Mouse (Mus musculus): ENCODE measurements around the gene Rbm34. TPM values are rescaled to one million over a fixed set of nuclear protein-coding genes. Genes with fewer than 3 reads are reported as not detected.
"Not testable (repeated sequence)": the region's sequence is repeated elsewhere in the genome, so short reads cannot be mapped to it uniquely, and the experiment has no call there.

Gene Rbm34
- total RNA-seq, 1 experiment from 2014 or later: 44.6 TPM

DNA sequence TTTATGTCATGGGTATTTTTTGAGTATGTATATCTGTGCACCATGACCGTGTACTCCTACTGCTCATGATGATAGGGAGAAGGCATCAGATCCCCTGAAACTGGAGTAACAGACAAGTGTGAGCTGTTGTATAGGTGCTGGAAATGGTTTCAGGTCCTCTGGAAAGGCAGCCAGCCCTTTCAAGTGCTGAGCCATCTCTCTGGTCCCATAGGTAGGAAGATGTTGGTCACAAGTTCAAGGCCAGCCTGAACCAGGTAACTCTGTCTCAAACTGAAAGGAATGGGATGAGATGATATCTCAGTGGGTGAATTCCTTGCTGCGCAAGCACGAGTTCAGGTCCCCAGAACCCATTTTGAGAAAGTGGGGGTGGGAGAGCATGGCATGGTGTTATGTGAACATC lies 49.4 kb downstream of the Rbm34 start:
- no peak for ATAC-seq (replicated peaks; ENCODE audit: low read depth, poor library complexity, severe bottlenecking)

DNA sequence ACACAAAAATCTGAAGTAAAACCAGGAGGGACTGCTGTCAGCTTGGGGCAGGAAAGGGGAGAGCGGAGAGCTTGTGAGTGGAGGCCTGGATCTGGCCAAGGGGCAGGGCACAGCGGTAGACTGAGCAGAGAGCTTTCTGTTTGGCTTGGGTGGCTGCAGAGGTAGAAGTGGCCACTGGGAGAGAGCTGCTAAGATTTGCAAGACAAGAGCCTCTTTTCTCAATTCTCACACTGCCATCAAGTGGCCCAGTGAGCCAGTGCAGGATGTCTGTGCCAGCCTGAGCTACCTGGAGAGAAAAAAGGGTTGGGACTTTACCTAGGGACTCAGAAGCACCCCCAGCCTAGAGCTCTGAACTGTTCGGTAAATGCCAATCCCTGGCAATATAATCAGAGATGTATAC lies 50.0 kb downstream of the Rbm34 start:
- ATAC-seq (replicated peaks; ENCODE audit: low read depth, poor library complexity, severe bottlenecking): peak; percentile 93

DNA sequence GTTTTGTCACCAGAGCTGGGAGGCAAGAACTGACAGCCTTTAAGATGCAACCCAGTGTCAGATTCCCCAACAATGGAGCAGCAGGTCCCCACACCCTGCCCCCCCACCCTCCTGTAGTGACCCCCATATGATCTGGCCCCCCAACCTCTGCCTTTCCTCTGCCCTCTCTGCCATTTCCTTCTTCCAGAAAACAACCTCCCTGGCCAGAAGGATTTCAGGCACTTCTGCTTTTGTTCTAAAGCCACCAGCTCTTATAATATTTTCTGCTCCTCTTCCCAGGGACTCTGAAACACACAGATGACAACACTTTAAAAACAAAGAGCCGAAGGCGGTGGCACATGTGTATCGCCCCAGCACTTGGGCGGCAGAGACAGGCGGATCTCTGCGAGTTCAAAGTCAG lies 50.5 kb downstream of the Rbm34 start:
- ATAC-seq (replicated peaks; ENCODE audit: low read depth, poor library complexity, severe bottlenecking): peak; percentile 39

DNA sequence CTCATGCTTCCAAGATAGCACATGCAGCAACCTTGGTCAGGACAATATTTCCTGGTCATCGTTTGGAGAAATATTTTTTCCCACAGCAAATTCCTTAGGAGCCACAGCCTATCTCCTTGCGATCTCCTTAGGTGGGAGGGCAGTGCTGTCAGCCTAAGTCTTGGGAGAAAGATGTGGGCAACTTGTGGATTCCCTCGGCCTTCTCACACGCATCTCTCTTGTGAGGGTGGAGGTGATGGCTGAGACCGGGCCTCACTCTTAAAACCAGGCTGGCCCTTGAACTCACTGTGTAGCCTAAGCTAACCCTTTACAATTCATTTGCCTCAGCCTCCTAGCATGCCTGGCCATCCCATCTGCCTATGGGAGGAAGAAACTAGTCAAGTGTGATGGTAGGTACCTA lies 51.2 kb downstream of the Rbm34 start:
- ATAC-seq (replicated peaks; ENCODE audit: low read depth, poor library complexity, severe bottlenecking): no peak

DNA sequence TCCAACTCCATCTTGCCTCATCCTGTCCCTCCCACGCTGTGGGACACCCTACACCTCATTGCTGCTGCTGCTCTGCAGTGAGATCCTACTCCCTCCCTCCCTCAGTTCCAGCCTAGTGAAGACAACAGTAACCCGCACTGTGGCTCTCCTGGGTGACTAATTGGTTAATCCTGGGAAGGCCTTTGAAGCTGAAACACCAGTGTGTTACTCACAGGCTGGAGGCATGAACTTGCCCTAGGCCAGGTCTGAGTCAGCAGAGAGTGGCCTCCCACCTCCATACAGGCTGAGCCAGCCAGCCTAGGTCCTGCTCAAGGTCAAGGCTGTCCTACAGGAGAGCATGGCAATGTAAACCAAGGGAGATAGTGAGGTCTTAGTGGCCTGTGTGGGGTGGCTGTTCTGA lies 51.6 kb downstream of the Rbm34 start:
- ATAC-seq (replicated peaks; ENCODE audit: low read depth, poor library complexity, severe bottlenecking): no peak

DNA sequence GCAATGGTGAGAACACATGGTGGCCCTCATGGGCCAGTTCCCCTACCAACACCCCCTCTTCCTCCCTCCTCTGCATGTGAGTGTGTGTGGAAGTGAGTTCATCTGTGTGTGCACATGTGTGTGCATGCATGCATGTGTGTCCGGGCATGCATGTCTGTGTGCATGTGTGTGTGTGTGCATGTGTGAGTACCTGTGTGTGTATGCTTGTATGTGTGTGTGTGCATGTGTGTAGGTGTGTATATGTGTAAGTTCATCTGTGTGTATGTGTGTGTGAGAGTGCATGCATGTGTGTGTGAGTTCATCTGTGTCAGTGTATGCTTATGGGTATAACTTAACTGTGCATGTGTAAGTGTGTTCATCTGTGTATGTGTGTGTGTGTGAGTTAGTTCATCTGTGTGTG lies 52.5 kb downstream of the Rbm34 start:
- no peak for ATAC-seq (replicated peaks; ENCODE audit: low read depth, poor library complexity, severe bottlenecking)

DNA sequence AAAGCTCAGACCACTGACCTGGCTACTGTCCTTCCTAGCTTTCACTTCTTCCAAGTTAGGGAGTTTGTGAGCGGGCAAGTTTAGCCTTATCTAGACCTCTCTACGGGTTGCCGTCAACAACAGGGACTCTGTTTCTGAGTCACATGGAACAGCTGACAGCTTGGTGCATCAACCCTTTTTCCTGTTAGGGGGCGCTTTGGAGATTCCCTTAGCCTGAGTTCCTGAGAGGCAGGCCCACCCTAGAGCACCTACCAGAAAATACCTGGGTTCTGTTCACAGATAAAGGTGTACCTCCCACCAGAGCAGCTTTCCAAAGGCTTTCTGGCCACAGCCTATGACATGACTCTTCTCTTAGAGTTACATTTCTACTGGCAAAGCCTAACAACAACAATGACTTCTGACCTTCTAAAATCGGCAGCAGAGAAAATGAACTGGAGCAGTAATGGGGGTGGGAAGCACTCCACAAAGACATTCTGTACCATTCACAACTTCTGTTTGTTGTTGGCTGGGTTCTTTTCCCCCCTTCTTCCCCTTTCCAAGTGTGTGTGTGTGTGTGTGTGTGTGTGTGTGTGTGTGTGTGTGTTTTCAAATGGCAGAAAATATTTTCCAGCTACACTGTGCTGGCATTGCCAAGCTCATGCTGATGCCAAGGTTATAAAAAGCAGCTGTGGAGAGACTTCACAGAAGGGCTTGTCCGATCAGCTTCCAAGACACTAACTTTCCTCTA lies 53.5 kb downstream of the Rbm34 start:
- no peak; the same call in 1 of the 2 replicates for ATAC-seq (replicated peaks; ENCODE audit: low read depth, poor library complexity, severe bottlenecking)

DNA sequence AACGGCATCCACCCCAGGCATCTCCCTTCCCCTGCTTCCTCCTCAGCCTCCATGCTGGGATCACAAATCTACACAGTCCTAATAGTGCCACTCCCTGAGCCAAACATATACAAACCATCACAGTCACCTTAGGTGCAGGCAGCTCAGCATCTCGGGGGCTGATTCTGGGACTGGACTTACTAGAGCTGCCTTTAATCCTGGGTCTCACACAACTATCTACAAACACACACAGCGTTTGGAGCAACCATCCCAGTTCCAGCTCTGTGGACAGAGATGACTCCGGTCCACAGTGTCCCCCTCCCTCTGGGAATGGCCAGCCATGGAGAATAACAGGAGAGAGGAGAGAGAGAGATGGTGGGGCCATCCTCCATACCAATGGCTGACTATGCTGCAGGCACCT lies 54.3 kb downstream of the Rbm34 start:
- no peak for ATAC-seq (replicated peaks; ENCODE audit: low read depth, poor library complexity, severe bottlenecking)

DNA sequence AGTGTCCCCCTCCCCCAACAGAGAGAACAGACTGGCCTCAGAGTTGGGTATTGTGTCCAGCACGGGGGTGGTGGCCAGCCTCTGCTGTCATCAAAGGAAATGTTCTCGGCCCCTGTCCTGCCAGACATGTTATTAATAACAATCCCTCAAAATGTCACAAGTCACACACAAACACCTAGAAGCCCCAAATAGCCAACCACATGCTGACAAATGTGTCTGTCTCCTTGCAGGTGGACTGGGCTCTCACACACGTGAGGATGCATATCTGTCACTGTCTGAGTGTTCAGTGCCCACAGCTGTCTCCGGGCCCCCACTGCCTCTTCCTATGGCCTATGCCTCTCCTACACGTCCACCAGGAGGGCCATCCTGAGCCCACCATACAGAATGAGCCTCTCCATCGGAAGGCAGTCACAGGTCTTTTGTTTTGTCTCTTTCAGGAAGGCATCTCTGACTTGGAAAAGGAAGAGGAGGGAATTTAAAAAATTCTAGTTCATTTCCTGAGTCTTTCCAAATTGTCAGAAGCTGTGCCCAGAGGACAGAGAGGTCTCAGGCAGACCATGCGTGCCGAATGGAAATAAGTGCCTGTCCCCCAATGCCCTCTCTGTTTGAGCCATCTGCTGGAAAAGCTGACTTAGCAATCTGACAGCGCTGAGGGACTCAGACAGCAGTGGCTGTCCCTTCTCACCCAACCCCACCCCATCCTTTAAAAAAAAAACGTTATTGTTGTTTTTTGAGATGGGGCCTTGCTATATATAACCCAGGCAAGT lies 56.1 kb downstream of the Rbm34 start:
- ATAC-seq (replicated peaks; ENCODE audit: low read depth, poor library complexity, severe bottlenecking): no peak

DNA sequence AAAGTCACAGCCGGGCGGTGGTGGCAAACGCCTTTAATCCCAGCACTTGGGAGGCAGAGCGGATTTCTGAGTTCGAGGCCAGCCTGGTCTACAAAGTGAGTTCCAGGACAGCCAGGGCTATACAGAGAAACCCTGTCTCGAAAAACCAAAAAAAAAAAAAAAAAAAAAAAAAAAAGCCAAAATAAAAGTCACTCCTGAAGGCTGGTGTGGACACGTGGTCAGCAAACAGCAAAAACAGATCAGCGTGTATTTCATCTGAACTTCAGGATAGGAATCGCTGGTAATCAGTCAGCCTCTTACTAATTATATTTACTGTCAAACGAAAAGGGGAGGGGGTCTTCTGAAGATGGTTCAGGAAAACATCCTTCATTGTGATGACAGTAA lies 56.8 kb downstream of the Rbm34 start:
- ATAC-seq (replicated peaks; ENCODE audit: low read depth, poor library complexity, severe bottlenecking): not testable (repeated sequence)

DNA sequence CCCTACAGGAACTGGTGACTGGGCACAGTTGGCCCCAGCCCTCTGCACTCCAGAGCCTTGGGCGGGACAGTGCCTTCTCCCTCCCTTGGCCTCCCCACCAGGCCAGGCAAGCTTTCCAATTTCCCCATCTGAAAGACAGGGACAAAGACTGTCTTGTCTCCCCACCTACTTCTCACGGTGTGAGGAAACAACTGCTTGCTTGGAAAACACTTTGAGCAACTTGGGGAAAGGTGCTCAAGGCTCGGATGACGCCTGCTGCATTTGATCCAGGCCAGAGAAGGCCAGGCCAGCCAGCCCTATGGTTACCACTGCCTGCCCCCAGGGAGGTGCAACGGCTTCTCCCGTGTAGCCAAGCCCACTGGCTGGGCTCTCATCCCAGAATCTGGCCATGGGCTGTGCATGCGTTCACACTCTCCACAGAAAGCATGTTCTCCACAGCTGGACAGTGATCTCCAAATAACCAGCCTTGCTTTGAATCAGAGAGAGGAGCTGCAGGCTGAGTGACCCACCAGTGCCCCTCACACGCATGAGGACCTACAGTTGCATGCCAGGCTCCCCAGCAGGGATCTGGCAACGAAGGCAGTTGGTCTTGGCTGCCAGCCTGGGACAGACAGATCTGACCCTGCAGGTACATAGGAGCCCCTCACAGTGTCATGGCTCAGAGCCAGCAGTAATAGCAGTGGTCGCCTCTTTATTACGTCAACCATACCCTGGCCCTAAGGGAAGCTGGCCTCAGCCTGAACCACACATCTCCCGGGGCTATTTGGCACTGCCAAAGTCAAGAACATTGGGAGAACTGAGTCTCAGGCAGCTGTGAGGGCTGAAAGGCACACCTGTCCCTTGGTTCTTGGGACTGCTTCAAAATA lies 57.4 kb downstream of the Rbm34 start:
- no peak for ATAC-seq (replicated peaks; ENCODE audit: low read depth, poor library complexity, severe bottlenecking)

DNA sequence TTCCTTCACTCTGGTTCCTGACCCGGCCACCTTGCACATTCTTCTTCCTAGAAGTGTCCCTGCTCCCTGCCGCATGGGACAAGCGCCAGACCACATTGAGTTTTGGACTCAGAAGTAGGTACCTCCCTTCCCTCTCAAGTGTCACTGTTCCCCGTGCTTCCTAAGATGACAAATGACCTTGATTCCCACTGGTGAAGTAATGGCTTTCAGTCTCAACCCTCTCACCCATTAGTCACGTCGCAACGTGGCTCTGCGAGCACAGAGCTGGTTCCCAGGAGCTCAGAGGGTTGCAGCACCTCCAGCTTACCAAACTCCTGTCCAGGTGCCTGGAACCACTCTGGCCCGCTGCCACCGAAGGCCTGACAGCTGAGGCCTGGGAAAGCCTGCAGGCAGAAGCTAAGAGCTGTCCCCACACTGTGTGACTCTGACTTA lies 61.5 kb downstream of the Rbm34 start:
- no peak for ATAC-seq (replicated peaks; ENCODE audit: low read depth, poor library complexity, severe bottlenecking)

DNA sequence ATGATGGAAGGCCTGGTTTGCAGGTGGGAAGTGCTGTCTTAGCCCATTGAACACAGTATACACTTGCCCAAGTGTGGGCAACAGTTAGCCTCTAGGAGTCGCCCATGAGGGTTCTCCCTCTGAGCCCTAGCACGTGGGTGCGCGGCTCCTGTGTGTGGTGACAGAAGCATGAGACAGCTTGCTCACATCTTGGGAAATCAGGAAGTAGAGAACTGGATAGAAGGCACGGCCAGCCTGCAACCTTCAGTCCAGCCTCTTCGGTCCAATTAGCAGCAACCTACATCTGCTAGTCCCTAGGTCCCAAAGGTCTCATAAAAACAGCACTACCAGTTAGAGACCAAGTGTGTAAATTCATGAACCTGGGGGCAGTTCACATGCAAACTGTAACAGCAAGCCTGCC lies 62.1 kb downstream of the Rbm34 start:
- ATAC-seq (replicated peaks; ENCODE audit: low read depth, poor library complexity, severe bottlenecking): peak; percentile 84

DNA sequence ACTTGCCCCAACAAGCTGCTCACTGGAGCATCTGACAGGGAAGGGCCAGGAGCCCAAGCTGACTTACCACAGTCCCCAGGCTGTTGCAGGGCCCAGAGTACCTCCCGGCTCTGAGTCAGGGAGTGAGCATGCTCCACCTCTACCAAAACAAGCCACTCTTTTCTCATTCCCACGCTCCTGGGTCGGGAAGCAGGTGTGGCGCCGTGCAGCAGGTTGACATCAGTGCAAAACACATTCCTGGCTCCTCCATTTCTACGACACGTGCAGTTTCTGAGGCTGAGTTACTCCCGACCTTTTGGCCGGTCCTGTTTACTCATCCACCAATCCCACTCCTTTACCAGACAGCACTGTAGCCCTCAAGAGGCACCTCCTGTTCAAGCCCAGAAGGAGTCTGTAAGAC lies 62.9 kb downstream of the Rbm34 start:
- ATAC-seq (replicated peaks; ENCODE audit: low read depth, poor library complexity, severe bottlenecking): no peak

DNA sequence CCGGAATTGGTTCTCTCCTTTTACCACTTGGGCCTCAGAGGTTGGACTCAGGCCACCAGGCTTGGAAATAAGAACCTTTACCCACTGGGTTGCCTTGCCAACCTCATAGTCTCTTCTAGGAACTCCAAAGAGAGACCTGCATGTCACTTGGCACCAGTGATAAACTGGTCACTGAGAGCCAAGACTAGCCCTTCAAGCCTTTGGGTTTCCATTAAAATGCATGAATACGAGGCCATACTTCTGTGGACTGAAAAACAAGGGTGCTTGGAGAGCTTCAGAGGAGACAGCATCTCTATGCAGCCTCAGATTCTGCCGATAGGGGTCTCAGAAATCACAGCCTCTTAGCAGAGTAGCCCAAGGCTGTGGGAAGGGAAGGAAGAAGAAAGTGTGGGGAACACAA lies 63.5 kb downstream of the Rbm34 start:
- no peak for ATAC-seq (replicated peaks; ENCODE audit: low read depth, poor library complexity, severe bottlenecking)

DNA sequence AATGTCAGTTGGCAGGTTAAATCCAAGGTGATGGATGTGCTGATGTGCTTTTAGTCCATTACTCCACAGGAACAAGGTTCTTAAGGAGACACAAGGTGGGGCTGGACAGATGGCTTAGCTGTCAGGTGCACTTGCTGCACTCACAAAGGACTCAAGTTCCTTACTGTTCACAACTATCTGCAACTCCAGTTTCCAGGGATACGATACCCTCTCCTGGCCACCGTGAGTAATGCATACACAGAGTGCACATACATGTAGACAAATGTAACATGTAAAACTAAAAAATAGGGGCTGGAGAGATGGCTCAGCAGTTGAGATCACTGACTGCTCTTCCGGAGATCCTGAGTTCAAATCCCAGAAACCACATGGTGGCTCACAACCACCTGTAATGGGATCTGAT lies 65.5 kb downstream of the Rbm34 start:
- 0 out of 2 replicates have a peak, but pooled peaks have one; percentile 28 for ATAC-seq (replicated peaks; ENCODE audit: low read depth, poor library complexity, severe bottlenecking)

DNA sequence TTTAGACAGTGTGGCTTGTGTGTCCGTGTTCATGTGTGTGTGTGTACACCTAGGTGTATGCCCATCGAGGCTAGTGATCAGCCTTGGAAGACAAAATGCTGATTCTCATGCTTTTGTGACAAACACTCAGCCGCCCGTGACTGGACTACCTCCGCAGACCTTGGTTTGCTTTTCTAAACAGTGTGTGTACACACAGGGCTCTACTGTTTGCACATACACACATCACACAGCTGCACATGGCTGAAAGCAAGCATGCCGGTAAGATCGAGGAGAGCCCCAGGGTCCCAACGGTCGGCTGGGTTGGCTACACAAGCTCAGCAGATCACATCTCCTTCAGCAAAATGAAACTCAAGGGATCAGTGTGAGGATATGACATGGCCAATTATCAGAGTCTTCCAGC lies 66.9 kb downstream of the Rbm34 start:
- ATAC-seq (replicated peaks; ENCODE audit: low read depth, poor library complexity, severe bottlenecking): no peak

DNA sequence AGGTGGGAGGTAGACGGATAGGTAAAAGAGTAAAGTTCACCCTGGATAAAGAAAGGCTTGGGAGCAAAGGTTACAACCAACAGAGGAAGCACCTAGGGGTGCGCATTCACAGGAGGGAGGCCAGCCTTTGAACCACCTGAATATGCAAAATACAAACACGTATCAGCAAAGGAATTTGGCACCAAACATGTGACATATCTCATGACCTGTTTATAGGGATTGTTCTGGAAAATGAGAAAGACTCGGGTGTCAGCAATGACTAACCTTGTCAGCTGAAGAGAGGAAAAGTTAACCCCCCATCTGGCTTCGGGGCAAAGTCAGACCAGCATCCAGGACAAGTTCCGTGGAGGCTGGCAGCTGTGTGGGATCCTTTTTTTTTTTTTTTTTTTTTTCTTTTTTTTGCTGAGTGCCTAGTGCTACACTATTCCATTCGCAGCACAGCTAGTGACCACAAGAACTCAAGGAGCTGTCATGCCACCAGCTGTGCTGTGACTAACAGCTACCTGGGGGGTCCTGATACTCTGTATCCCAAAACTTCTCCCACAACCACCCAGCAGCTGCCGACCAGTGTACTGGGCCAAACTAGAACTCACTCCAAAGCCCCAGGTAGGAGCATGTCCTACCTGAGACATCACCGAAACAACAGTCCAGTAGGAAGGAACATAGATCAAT lies 67.5 kb downstream of the Rbm34 start:
- ATAC-seq (replicated peaks; ENCODE audit: low read depth, poor library complexity, severe bottlenecking): no peak

DNA sequence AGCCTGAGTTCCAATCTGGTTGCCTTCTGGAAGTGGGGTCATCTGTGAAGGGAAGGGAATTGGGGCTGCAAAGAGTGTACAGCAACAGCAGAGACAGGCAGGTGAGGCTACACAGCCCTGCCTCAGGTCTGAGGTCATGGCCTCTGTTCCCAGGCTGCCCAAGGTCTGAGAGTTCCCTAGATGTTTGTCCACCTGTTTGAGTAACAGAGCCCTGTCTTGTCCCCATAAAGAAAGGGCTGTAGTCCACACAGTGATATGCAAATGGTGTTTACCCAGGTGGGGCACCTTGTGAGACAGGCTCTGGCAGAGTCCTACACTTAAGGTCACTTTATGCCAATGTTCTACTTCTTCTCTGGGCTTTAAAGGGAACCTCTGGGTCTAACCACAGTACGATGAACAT lies 69.3 kb downstream of the Rbm34 start:
- 0 out of 2 replicates have a peak, but pooled peaks have one; percentile 19 for ATAC-seq (replicated peaks; ENCODE audit: low read depth, poor library complexity, severe bottlenecking)

DNA sequence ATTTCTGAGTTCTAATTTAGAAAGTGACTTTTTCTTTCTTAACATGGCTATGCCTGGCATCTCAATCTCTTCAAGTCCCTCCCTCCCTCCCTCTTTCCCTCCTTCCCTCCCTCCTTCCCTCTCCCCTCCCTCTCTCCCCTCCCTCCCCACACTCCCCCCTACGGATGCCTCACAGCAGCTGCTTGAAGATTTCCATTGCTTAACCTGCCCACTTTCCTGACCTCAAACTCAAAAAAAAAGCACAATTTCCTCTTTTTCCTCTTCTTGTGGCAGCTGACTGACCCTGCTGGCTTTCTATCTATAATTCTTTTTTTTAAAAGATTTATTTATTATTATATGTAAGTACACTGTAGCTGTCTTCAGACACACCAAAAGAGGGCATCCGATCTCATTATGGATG lies 69.8 kb downstream of the Rbm34 start:
- peak; percentile 76 for ATAC-seq (replicated peaks; ENCODE audit: low read depth, poor library complexity, severe bottlenecking)
